Mouse (Mus musculus): ENCODE measurements around the gene Phf24.

GRCm38 (mm10) chr4:42978062-42978461 lies 61.6 kb downstream of the Phf24 start:
- no peak for TF ChIP-seq CTCF (IDR thresholded peaks at IDR 0.05; ENCODE audit: extremely low read depth, insufficient read depth, insufficient read length, insufficient replicate concordance)
- TF ChIP-seq POLR2A (IDR thresholded peaks at IDR 0.05; ENCODE audit: low read depth, low read length): no peak
